Mouse (Mus musculus): ENCODE measurements around the gene Psma5.

GRCm38 (mm10) chr3:108289311-108290130, 32.8 kb downstream of the Psma5 start:
- TF ChIP-seq POLR2A (IDR thresholded peaks at IDR 0.05; ENCODE audit: low read depth, low read length) (no peak), CTCF (conservative IDR thresholded peaks at IDR 0.05; ENCODE audit: insufficient read depth, insufficient read length, low read depth, low read length) (no peak)
